Mouse (Mus musculus): ENCODE results near the gene Abtb2. TPM values are rescaled to one million over a fixed set of nuclear protein-coding genes. Genes with fewer than 3 reads are reported as not detected.

Gene Abtb2
- polyA plus RNA-seq, 1 experiment from 2014 or later = 13.2 TPM

GRCm38 (mm10) chr2:103670276-103670680 lies 104.2 kb downstream of the Abtb2 start:
- no peaks in the 10 kb centered on the region for H3K9me3 ChIP-seq
- WGBS = 36% methylated on average over 3 of the region's 3 CpGs
- H3K4me2 ChIP-seq = no peak overlapping the region
- no peak overlapping the region for H3K4me3 ChIP-seq
- H3K4me1 ChIP-seq (replicated peaks) = peaks cover 26% of the 10 kb centered on the region
- ATAC-seq (ENCODE audit: low FRiP score, low read depth) = peak; percentile 63
- no peak overlapping the region for H3K27ac ChIP-seq (replicated peaks)
- H3K27me3 ChIP-seq = no peaks in the 10 kb centered on the region
- no peak overlapping the region for H3K9ac ChIP-seq
- H3K36me3 ChIP-seq = no peaks in the 10 kb centered on the region

DNA sequence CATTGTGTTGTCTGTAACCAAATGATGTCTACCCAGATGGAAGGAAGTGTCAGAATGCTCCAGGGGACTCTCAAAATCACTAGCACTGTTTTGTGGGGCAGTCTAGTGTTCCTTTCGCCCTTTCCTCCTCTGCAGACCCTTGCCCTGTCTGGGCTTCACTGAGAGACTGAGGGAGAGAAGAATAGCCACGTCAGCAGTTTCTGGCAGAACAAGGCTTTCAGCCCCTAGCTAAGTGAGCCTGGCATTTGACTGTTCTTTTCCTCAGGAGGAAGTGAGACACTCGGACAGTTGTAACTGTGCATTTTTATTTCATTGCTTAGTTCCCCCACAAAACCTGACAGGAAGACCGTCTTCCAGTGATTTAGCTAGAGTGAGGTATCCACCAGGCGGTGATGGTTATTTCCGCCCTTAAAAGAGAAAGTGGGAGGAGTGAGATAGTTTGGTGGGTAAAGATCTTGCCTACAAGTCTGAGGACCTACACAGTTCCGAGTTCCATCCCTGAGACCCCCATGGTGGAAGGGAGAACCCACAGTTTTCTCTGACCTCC lies 106.5 kb downstream of the Abtb2 start:
- no peak for ATAC-seq (ENCODE audit: low FRiP score, low read depth)
- no peaks in the 10 kb centered on the region for H3K36me3 ChIP-seq
- H3K9me3 ChIP-seq = no peaks in the 10 kb centered on the region
- H3K27ac ChIP-seq (replicated peaks) = no peak overlapping the region
- H3K4me3 ChIP-seq = no peak overlapping the region
- H3K9ac ChIP-seq = no peak overlapping the region
- peaks cover 35% of the 10 kb centered on the region for H3K4me1 ChIP-seq (replicated peaks)
- 79% methylated on average over 7 of the region's 7 CpGs for WGBS
- no peaks in the 10 kb centered on the region for H3K27me3 ChIP-seq
- no peak overlapping the region for H3K4me2 ChIP-seq

GRCm38 (mm10) chr2:103673609-103674008 lies 107.5 kb downstream of the Abtb2 start:
- H3K36me3 ChIP-seq = no peaks in the 10 kb centered on the region
- H3K27ac ChIP-seq (replicated peaks) = no peak overlapping the region
- WGBS = 84% methylated on average over 4 of the region's 4 CpGs
- no peak overlapping the region for H3K4me3 ChIP-seq
- H3K9ac ChIP-seq = no peak overlapping the region
- H3K27me3 ChIP-seq = no peaks in the 10 kb centered on the region
- H3K4me1 ChIP-seq (replicated peaks) = peaks cover 30% of the 10 kb centered on the region
- ATAC-seq (ENCODE audit: low FRiP score, low read depth) = no peak
- no peak overlapping the region for H3K4me2 ChIP-seq
- H3K9me3 ChIP-seq = no peaks in the 10 kb centered on the region

- no peak for ATAC-seq (ENCODE audit: low FRiP score, low read depth)
- 93% methylated on average over 5 of the region's 5 CpGs for whole genome bisulfite sequencing
- H3K27me3 ChIP-seq = no peaks in the 10 kb centered on the region
These were observed 109.3 kb downstream of the Abtb2 start for GRCm38 (mm10) chr2:103675391-103675790.

DNA sequence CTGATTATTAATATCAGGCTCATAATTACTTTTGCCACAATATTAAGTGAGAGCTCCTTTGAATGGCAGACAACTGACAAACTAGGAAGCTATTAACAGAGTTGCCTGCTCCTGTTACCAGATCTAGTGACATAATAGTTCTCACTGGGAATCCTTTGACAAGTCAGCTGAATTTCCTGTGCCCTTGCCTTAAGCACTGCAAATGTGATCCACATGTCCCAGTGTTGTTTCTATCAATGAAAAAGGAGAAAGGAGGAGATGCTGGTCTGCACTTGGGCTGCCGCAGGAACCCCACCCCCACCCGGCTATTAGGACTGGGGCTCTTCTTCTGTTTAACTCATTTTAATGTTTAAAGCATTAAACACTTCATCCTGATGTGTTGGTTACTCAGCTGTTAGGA lies 110.7 kb downstream of the Abtb2 start:
- no peaks in the 10 kb centered on the region for H3K9me3 ChIP-seq
- H3K4me2 ChIP-seq = no peak overlapping the region
- no peak overlapping the region for H3K27ac ChIP-seq (replicated peaks)
- no peak for ATAC-seq (ENCODE audit: low FRiP score, low read depth)
- no peak overlapping the region for H3K9ac ChIP-seq
- peaks cover 17% of the 10 kb centered on the region for H3K4me1 ChIP-seq (replicated peaks)
- H3K36me3 ChIP-seq = no peaks in the 10 kb centered on the region
- no peaks in the 10 kb centered on the region for H3K27me3 ChIP-seq
- 69% methylated on average over 2 of the region's 2 CpGs for WGBS
- no peak overlapping the region for H3K4me3 ChIP-seq

More at GRCm38 (mm10) chr2:103675391-103675790, 109.3 kb downstream of the Abtb2 start:
- Histone ChIP-seq H3K27ac (replicated peaks) (no peak overlapping the region), H3K9me3 (no peaks in the 10 kb centered on the region), H3K4me3 (no peak overlapping the region), H3K9ac (no peak overlapping the region), H3K36me3 (no peaks in the 10 kb centered on the region), H3K4me1 (replicated peaks) (peaks cover 15% of the 10 kb centered on the region), H3K4me2 (no peak overlapping the region)

DNA sequence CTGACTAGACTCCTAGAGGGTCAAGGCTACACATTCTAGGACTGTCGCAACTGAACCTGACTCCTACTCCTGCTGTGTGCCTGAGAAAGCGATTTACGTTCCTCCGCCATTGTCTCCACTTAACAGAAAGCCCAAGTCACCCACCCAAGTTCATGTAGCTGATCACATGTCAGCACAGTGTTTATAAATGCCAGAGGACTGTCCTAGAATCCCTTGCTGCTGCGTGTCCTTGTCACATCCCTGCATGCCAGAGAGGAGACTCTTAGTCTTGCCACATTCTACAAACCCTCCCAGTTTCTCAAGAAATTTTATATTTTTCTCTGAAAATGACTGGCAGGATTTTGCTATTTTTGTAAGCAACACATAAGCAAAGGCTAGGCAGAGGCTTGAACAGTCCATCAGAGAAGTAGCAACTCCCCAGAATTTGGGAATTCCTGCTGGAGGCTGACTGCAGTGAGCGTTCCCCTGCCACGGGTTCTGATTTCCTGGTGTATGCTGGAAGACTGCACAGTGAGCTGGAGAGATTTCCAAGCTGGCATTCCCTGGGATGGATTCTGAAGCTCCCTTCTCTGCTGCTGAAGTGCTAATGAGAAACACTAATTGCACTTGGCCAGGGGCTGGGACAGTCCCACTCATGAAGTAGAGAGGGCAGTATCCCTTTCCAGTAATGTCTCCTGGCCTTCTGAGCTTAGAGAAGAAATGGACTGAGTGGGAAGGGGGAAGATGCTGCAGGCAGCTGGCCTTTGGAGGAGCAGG lies 111.7 kb downstream of the Abtb2 start:
- WGBS = 75% methylated on average over 7 of the region's 7 CpGs
- H3K4me1 ChIP-seq (replicated peaks) = peaks cover 27% of the 10 kb centered on the region

GRCm38 (mm10) chr2:103678433-103678832 lies 112.3 kb downstream of the Abtb2 start:
- Histone ChIP-seq H3K9ac (no peak overlapping the region), H3K27ac (replicated peaks) (no peak overlapping the region), H3K36me3 (no peaks in the 10 kb centered on the region), H3K27me3 (no peaks in the 10 kb centered on the region), H3K4me2 (no peak overlapping the region), H3K4me1 (replicated peaks) (peaks cover 33% of the 10 kb centered on the region), H3K9me3 (no peaks in the 10 kb centered on the region), H3K4me3 (no peak overlapping the region)
- no peak for ATAC-seq (ENCODE audit: low FRiP score, low read depth)
- WGBS = 92% methylated on average over 6 of the region's 6 CpGs

More for the DNA sequence above, 111.7 kb downstream of the Abtb2 start:
- Histone ChIP-seq H3K9me3 (no peaks in the 10 kb centered on the region), H3K4me2 (no peak overlapping the region), H3K27ac (replicated peaks) (no peak overlapping the region), H3K9ac (no peak overlapping the region), H3K36me3 (no peaks in the 10 kb centered on the region), H3K4me3 (no peak overlapping the region), H3K27me3 (no peaks in the 10 kb centered on the region)
- ATAC-seq (ENCODE audit: low FRiP score, low read depth) = no peak

GRCm38 (mm10) chr2:103680364-103681110 lies 114.4 kb downstream of the Abtb2 start:
- H3K36me3 ChIP-seq = no peaks in the 10 kb centered on the region
- ATAC-seq (ENCODE audit: low FRiP score, low read depth) = no peak
- no peak overlapping the region for H3K27ac ChIP-seq (replicated peaks)
- no peak overlapping the region for H3K4me3 ChIP-seq
- H3K27me3 ChIP-seq = no peaks in the 10 kb centered on the region
- peaks cover 35% of the 10 kb centered on the region for H3K4me1 ChIP-seq (replicated peaks)
- WGBS = 84% methylated on average over 9 of the region's 9 CpGs
- no peak overlapping the region for H3K9ac ChIP-seq
- H3K4me2 ChIP-seq = no peak overlapping the region
- no peaks in the 10 kb centered on the region for H3K9me3 ChIP-seq

DNA sequence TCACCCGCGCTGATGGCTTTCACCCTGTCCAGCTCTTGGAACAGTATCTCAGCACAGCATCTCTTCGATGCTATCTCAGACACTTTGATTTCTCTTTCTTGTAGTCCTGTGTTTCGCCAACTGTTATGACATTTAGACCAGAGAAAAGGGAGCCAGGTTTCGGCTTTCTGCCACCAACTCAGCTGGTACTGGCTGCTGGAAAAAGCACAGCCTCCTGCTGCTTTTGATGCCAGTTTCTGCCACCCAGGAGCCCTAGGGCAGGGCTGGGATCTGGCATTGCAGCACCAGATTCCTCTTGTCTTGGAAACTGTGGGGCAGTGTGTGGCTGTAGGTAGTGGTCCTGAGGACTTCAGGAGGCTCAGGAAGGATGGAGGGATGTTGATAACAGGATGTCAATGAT lies 115.0 kb downstream of the Abtb2 start:
- H3K36me3 ChIP-seq = no peaks in the 10 kb centered on the region
- no peak for ATAC-seq (ENCODE audit: low FRiP score, low read depth)
- no peaks in the 10 kb centered on the region for H3K9me3 ChIP-seq
- no peak overlapping the region for H3K4me2 ChIP-seq
- 85% methylated on average over 5 of the region's 5 CpGs for WGBS
- peaks cover 35% of the 10 kb centered on the region for H3K4me1 ChIP-seq (replicated peaks)
- no peak overlapping the region for H3K4me3 ChIP-seq
- no peaks in the 10 kb centered on the region for H3K27me3 ChIP-seq
- no peak overlapping the region for H3K9ac ChIP-seq
- H3K27ac ChIP-seq (replicated peaks) = no peak overlapping the region

- 72% methylated on average over 9 of the region's 9 CpGs for WGBS
- 0 out of 2 replicates have a peak overlapping the region, but pooled peaks have one; percentile 39 for H3K27ac ChIP-seq (replicated peaks)
- H3K36me3 ChIP-seq = no peaks in the 10 kb centered on the region
- H3K9ac ChIP-seq = no peak overlapping the region
- peaks cover 29% of the 10 kb centered on the region for H3K4me1 ChIP-seq (replicated peaks)
- H3K9me3 ChIP-seq = no peaks in the 10 kb centered on the region
- no peak overlapping the region for H3K4me3 ChIP-seq
- no peak for ATAC-seq (ENCODE audit: low FRiP score, low read depth)
- H3K27me3 ChIP-seq = no peaks in the 10 kb centered on the region
- no peak overlapping the region for H3K4me2 ChIP-seq
These were observed 116.2 kb downstream of the Abtb2 start for GRCm38 (mm10) chr2:103682261-103682722.

DNA sequence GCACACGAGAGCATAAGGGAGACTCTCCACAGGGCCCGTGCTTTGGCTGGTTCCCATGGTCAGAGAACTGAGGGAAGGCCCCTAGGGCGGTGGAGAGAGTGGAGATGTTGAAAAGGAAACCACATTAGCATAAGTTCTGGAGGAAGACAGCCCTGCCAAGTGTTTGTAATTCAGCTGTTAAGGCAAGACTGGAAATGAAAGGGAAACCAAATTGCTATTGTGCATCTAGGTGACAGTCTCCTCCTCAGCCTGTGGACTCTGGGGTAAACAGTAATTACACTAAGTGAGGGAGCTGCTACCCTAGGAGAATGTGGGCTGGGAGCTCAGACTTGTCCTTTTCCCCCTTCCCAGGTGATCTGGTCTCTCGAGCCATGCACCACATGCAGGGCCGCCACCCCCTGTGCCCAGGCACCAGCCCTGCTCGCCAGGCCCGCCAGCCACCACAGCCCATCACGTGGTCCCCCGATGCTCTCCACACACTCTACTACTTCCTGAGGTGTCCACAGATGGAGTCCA lies 116.9 kb downstream of the Abtb2 start:
- no peaks in the 10 kb centered on the region for H3K9me3 ChIP-seq
- H3K4me2 ChIP-seq = no peak overlapping the region
- H3K27ac ChIP-seq (replicated peaks) = no peak overlapping the region; the same call in 1 of the 2 replicates
- H3K9ac ChIP-seq = no peak overlapping the region
- peaks cover 24% of the 10 kb centered on the region; the same call in 1 of the 2 replicates for H3K4me1 ChIP-seq (replicated peaks)
- 64% methylated on average over 9 of the region's 9 CpGs for WGBS
- no peaks in the 10 kb centered on the region for H3K36me3 ChIP-seq
- ATAC-seq (ENCODE audit: low FRiP score, low read depth) = peak; percentile 68
- no peaks in the 10 kb centered on the region for H3K27me3 ChIP-seq
- no peak overlapping the region for H3K4me3 ChIP-seq

DNA sequence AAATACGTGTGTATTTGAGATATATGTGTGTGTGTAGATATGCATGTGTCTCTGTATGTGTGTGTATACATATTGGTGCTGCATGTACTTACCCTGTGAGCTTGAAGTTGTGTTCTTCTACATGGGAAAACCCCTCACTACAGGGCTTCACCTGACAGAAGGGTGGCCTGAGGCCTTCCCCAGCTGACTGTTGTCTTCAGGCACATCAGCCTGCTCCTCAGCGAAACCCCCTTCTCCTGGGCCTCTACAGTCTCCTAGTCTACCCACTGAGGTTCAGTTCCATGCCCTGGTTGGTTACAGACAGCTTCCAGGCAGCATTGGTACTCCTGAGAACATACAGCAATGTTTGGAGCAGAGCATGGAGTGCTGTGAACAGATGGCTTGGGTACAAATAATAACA lies 118.3 kb downstream of the Abtb2 start:
- H3K27ac ChIP-seq (replicated peaks) = no peak overlapping the region
- no peaks in the 10 kb centered on the region for H3K27me3 ChIP-seq
- 90% methylated on average over 2 of the region's 2 CpGs for WGBS
- H3K4me3 ChIP-seq = no peak overlapping the region
- H3K4me1 ChIP-seq (replicated peaks) = peaks cover 21% of the 10 kb centered on the region; the same call in 1 of the 2 replicates
- H3K9me3 ChIP-seq = no peaks in the 10 kb centered on the region
- H3K36me3 ChIP-seq = no peaks in the 10 kb centered on the region
- no peak overlapping the region for H3K9ac ChIP-seq
- ATAC-seq (ENCODE audit: low FRiP score, low read depth) = no peak
- no peak overlapping the region for H3K4me2 ChIP-seq

All from hindbrain, embryonic 15.5 days (tissue).